ENCODE assay signal across 8 mouse cellular contexts in the genomic region with DNA sequence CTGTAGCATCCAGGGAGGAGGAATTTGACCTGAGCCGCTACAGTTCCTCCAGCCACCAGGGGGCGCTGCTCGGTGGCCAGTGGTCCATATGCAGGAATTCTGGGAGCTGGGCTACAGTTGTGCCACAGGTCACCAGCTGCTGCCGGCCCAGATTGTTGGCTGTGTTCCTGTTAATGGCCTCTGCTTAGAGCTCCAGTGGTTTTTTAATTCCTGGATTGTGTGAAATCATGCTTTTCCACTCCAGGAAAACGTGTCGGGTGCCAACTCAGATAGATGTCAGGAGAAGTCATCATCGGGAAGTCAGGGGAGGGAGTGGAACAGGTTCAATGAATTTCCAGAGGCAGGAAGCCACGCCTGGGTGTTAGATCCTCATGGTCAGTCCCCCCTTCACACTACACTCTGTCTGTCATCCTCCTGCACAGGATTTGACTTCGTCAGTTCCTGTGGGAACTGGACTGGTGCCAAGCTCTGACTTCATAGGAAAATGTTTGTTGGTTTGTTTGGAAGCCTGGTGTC. TPM values are rescaled to one million over a fixed set of nuclear protein-coding genes. Genes with fewer than 3 reads are reported as not detected.
DNase-seq lines count a peak whose midpoint lies in the region; ATAC-seq and TF ChIP-seq lines count a peak whose summit lies in the region.

No protein-coding gene starts in this region.

- no peak overlapping the region for H3K4me2 ChIP-seq in liver, embryonic 14.5 days (ENCODE audit: low read depth)
- H3K4me2 ChIP-seq in neural tube, embryonic 13.5 days = peak overlapping the region; percentile 26; the same call in 1 of the 2 replicates

- H3K9ac ChIP-seq in liver, embryonic 14.5 days (replicated peaks) = no peak overlapping the region
- no peak overlapping the region for H3K9ac ChIP-seq in neural tube, embryonic 13.5 days

- TF ChIP-seq CTCF in liver, embryonic 14.5 days (IDR thresholded peaks at IDR 0.05; ENCODE audit: low read depth) = peak; percentile 95

- TF ChIP-seq EP300 in liver, embryonic 14.5 days (IDR thresholded peaks at IDR 0.05; ENCODE audit: low read depth) = no peak

- H3K27ac ChIP-seq in liver, embryonic 14.5 days = no peak overlapping the region
- peak overlapping the region; percentile 38; the same call in 1 of the 2 replicates for H3K27ac ChIP-seq in neural tube, embryonic 13.5 days (replicated peaks)

- H3K36me3 ChIP-seq in liver, embryonic 14.5 days (replicated peaks; ENCODE audit: control insufficient read depth, insufficient read depth, low read depth) = no peaks in the 10 kb centered on the region
- H3K36me3 ChIP-seq in neural tube, embryonic 13.5 days = peaks cover 60% of the 10 kb centered on the region

- no peaks in the 10 kb centered on the region for H3K9me3 ChIP-seq in liver, embryonic 14.5 days (ENCODE audit: control insufficient read depth, low read length)
- H3K9me3 ChIP-seq in neural tube, embryonic 13.5 days = no peaks in the 10 kb centered on the region

- 26% methylated on average over 9 of the region's 9 CpGs for WGBS in liver, embryonic 14.5 days (ENCODE audit: insufficient replicate concordance)
- WGBS in neural tube, embryonic 13.5 days = 32% methylated on average over 9 of the region's 9 CpGs

- no peaks in the 10 kb centered on the region for H3K4me1 ChIP-seq in liver, embryonic 14.5 days (replicated peaks; ENCODE audit: control insufficient read depth in 2 of 2, insufficient read depth in 2 of 2, low read length in 1 of 2)
- peaks cover 12% of the 10 kb centered on the region for H3K4me1 ChIP-seq in neural tube, embryonic 13.5 days (replicated peaks)

- no peak for ATAC-seq in liver, embryonic 14.5 days (ENCODE audit: insufficient read depth)
- no peak for ATAC-seq in neural tube, embryonic 13.5 days (ENCODE audit: low read depth)

- H3K4me3 ChIP-seq in liver, embryonic 14.5 days (ENCODE audit: insufficient read depth in 1 of 2, low read depth in 2 of 2, low read length in 2 of 2) = no peak overlapping the region
- no peak overlapping the region for H3K4me3 ChIP-seq in neural tube, embryonic 13.5 days

- no peaks in the 10 kb centered on the region for H3K27me3 ChIP-seq in liver, embryonic 14.5 days (ENCODE audit: control insufficient read depth, insufficient read depth, low read length)
- no peaks in the 10 kb centered on the region for H3K27me3 ChIP-seq in neural tube, embryonic 13.5 days

- DNase-seq in A20 (ENCODE audit: low read depth, low spot score) (peak; percentile 66), ZHBTc4 (ENCODE audit: low read depth, low spot score) (peak; percentile 86)
- DNase-seq in cerebellum, postnatal 36 days = peak; percentile 71 to 72
- peak; percentile 99 for DNase-seq in heart, adult 11 months
- DNase-seq in kidney, adult 18-20 months = peak; percentile 78
- peak in 2 of 3 experiments; percentile 16 to 20 for DNase-seq in liver, embryonic 14.5 days (ENCODE audit: low read depth in 3 of 3, low spot score in 3 of 3)
- DNase-seq in thymus, postnatal 0 days (ENCODE audit: low spot score) = peak; percentile 33

RNA-seq across cellular contexts. Expression of a gene that starts 13.0 kb away (rescaled TPM):
- 3.7 and 3.9 TPM in 2 replicates for polyA plus RNA-seq in liver, embryonic 14.5 days (2012; rRNA removed)
- 2.0 and 2.1 TPM in 2 replicates for polyA plus RNA-seq in liver, embryonic 14.5 days (2014; fragmentation: Nextera tagmentation; extraction: Ambion mirVana)
- 15.3 and 16.4 TPM in 2 replicates for polyA plus RNA-seq in neural tube, embryonic 13.5 days (2015; fragmentation: Nextera tagmentation; extraction: Ambion mirVana)
- polyA plus RNA-seq in thymus, postnatal 0 days (2015; fragmentation: Nextera tagmentation; extraction: Ambion mirVana) = 7.4 and 8.8 TPM in 2 replicates

RNA-seq across cellular contexts. Expression of a gene that starts 39.1 kb away (rescaled TPM):
- polyA plus RNA-seq in liver, embryonic 14.5 days (2012; rRNA removed) = 0.11 TPM in 1 of 2 replicates, not detected in the other
- 0.06 TPM in 1 of 2 replicates, not detected in the other for polyA plus RNA-seq in liver, embryonic 14.5 days (2014; fragmentation: Nextera tagmentation; extraction: Ambion mirVana)
- 71.9 and 79.6 TPM in 2 replicates for polyA plus RNA-seq in neural tube, embryonic 13.5 days (2015; fragmentation: Nextera tagmentation; extraction: Ambion mirVana)
- polyA plus RNA-seq in thymus, postnatal 0 days (2015; fragmentation: Nextera tagmentation; extraction: Ambion mirVana) = not detected in 2 replicates

RNA-seq across cellular contexts. Expression of a gene that starts 48.8 kb away (rescaled TPM):
- polyA plus RNA-seq in liver, embryonic 14.5 days (2012; rRNA removed) = not detected in 2 replicates
- not detected in 2 replicates for polyA plus RNA-seq in liver, embryonic 14.5 days (2014; fragmentation: Nextera tagmentation; extraction: Ambion mirVana)
- not detected in 2 replicates for polyA plus RNA-seq in neural tube, embryonic 13.5 days (2015; fragmentation: Nextera tagmentation; extraction: Ambion mirVana)
- 0.08 and 0.16 TPM in 2 replicates for polyA plus RNA-seq in thymus, postnatal 0 days (2015; fragmentation: Nextera tagmentation; extraction: Ambion mirVana)

RNA-seq across cellular contexts. Expression of a gene that starts 58.6 kb away (rescaled TPM):
- 4.8 and 4.9 TPM in 2 replicates for polyA plus RNA-seq in liver, embryonic 14.5 days (2012; rRNA removed)
- 6.7 TPM in 2 replicates for polyA plus RNA-seq in liver, embryonic 14.5 days (2014; fragmentation: Nextera tagmentation; extraction: Ambion mirVana)
- 12.9 and 16.8 TPM in 2 replicates for polyA plus RNA-seq in neural tube, embryonic 13.5 days (2015; fragmentation: Nextera tagmentation; extraction: Ambion mirVana)
- 4.2 and 4.4 TPM in 2 replicates for polyA plus RNA-seq in thymus, postnatal 0 days (2015; fragmentation: Nextera tagmentation; extraction: Ambion mirVana)

Comparison
In these comparisons a context has a peak if more than half of its experiments do, and no peak if none do; other contexts are left out.
1. DNase-seq: peak in every context shown above with its lines; median percentile 99 in heart, adult 11 months; 86 in ZHBTc4; 78 in kidney, adult 18-20 months; 72 in cerebellum, postnatal 36 days; 66 in A20; 33 in thymus, postnatal 0 days; 18 in liver, embryonic 14.5 days.
2. RNA of a gene that starts 39.1 kb away (polyA plus RNA-seq): 71.9 to 79.6 TPM in neural tube, embryonic 13.5 days; 0.06 to 0.11 TPM in liver, embryonic 14.5 days and not detected in thymus, postnatal 0 days; every median in the first group is over 10 times any median in the second.